Mouse (Mus musculus) forebrain, embryonic 16.5 days (tissue): Measurements from ENCODE around the gene Adamts18. TPM values are rescaled to one million over a fixed set of nuclear protein-coding genes. Genes with fewer than 3 reads are reported as not detected.
"Not testable (repeated sequence)": the region's sequence is repeated elsewhere in the genome, so short reads cannot be mapped to it uniquely, and the experiment has no call there.

ENCODE experiments used
- ATAC-seq: fragments of 200-750 bp; cut with Nextera tagmentation; 2 replicates; pipeline ENCODE4 v1.8.0; 2017; ENCODE audit warnings: mild to moderate bottlenecking, moderate library complexity
- H3K27ac ChIP-seq: fragments of 300-500 bp; sonication (generic); 2 replicates; pipeline ENCODE4 v1.5.1; 2014; ENCODE audit warnings: low read length, control low read depth
- H3K27me3 ChIP-seq: fragments of 300-500 bp; sonication (generic); replicated peaks from 2 replicates; pipeline ENCODE4 v1.6.1; 2014; ENCODE audit warnings: low read length; ENCODE audit not compliant: control insufficient read depth, insufficient read depth
- H3K36me3 ChIP-seq: fragments of 300-500 bp; sonication (generic); 2 replicates; pipeline ENCODE4 v1.6.1; 2014; ENCODE audit not compliant: control insufficient read depth, insufficient read depth
- H3K4me1 ChIP-seq: fragments of 300-500 bp; sonication (generic); replicated peaks from 2 replicates; pipeline ENCODE4 v1.6.1; 2014; ENCODE audit warnings: low read length; ENCODE audit not compliant: control insufficient read depth, insufficient read depth
- H3K4me2 ChIP-seq: fragments of 300-500 bp; sonication (generic); 2 replicates; pipeline ENCODE4 v1.6.1; 2014; ENCODE audit warnings: mild to moderate bottlenecking, low read length, control low read depth
- H3K4me3 ChIP-seq: fragments of 300-500 bp; sonication (generic); replicated peaks from 2 replicates; pipeline ENCODE4 v1.5.1; 2014; ENCODE audit warnings: mild to moderate bottlenecking, low read length, control low read depth
- H3K9ac ChIP-seq: fragments of 300-500 bp; sonication (generic); replicated peaks from 2 replicates; pipeline ENCODE4 v1.6.1; 2014; ENCODE audit warnings: low read depth, low read length, control low read depth
- H3K9me3 ChIP-seq: fragments of 300-500 bp; sonication (generic); 2 replicates; pipeline ENCODE4 v1.6.1; 2016; ENCODE audit warnings: low read length; ENCODE audit not compliant: control insufficient read depth
- WGBS: fragments of 180-500 bp; shearing (Covaris S2); extraction: QIAGEN DNeasy Blood & Tissue Kit; methylation state at CpG from one replicate; pipeline ENCODE4 v1.1.7; 2014; 5-methylcytosine and 5-hydroxymethylcytosine counted together
- polyA plus RNA-seq: library from polyadenylated mRNA; unstranded; fragments of >200 nt; fragmentation: Nextera tagmentation; extraction: Ambion mirVana; gene quantifications from 2 replicates; pipeline ENCODE4 v1.2.1, GENCODE M21; 2015

The Adamts18 gene
- polyA plus RNA-seq, 1 experiment from 2014 or later: 23.3 TPM

DNA sequence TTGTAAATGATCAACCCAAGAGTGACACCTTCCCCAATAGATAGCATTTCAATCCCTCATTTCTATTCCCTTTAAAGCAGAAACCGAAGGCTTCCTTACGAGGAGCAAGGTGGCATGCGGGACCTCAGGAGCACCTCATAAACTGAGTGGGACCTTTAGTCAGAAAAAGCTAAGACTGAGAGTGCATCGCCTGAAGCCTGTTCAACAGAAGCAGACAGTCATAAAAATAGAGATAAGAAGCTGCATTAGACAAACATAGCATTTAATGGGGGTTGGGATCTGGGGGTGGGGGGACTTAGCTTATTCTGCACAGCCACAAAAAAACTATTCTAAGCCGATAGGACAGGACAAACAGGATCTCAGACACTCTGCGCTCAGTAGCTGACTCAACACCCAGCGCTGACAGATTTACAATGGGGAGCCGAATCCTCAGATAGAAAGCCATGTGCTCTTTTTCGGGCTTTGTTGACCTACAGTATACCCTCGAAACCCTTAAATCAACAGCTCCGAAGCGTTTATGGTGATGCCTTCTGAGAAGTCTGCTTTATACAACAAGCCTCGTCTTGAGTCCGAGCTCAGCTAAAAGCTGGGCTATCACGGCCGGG lies 27.5 kb downstream of the Adamts18 start:
- Histone ChIP-seq H3K4me2 (no peak overlapping the region), H3K9me3 (no peaks in the 10 kb centered on the region), H3K9ac (no peak overlapping the region), H3K27ac (no peak overlapping the region), H3K4me1 (no peaks in the 10 kb centered on the region), H3K4me3 (no peak overlapping the region), H3K36me3 (no peaks in the 10 kb centered on the region), H3K27me3 (no peaks in the 10 kb centered on the region)
- no peak for ATAC-seq
- WGBS: 86% methylated on average over 16 of the region's 16 CpGs

DNA sequence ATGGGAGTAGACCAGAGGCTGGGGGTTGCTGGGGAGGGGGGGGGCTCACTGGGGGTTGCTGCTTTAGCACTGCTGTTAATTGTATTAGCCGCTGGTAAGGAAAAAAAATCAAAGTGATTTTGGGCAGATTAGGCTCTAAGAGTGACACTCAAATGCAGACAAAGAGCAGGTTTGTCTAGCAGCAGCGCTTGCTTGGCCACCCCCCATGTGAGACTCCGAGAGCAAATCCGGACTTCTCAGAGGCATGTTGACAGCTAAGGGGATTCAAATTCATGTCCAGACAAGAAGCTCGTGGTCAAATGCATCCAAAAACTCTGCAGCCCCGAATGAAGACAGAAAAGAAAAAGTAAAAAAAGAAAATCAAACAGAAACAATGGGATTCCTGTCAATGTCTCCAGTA lies 34.6 kb downstream of the Adamts18 start:
- H3K27me3 ChIP-seq: no peaks in the 10 kb centered on the region
- H3K9ac ChIP-seq: no peak overlapping the region
- no peaks in the 10 kb centered on the region for H3K36me3 ChIP-seq
- WGBS: 24% methylated on average over 6 of the region's 6 CpGs
- H3K4me1 ChIP-seq: no peaks in the 10 kb centered on the region
- no peaks in the 10 kb centered on the region for H3K9me3 ChIP-seq
- H3K27ac ChIP-seq: no peak overlapping the region
- no peak overlapping the region for H3K4me3 ChIP-seq
- no peak overlapping the region for H3K4me2 ChIP-seq
- ATAC-seq: no peak

DNA sequence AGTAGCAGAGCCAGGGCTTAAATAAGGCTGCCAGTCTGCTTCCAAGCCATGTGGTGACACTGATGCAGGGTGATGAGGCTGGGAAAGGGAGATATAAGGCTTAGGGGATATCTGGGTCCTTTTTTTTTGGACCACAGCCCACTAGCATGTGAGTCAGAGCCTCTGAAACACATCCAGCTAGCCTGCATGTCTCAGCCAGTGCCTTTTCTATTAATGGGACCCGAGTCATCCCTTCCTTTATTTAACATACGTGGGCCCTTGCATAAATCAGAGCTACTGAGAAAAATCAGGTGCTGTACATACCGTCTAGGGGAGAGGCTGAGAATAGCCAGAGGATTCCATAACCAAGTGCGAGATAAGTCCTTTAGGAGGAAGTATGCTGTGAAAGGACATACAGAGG lies 37.0 kb downstream of the Adamts18 start:
- no peak overlapping the region for H3K9ac ChIP-seq
- no peaks in the 10 kb centered on the region for H3K9me3 ChIP-seq
- no peaks in the 10 kb centered on the region for H3K4me1 ChIP-seq
- no peaks in the 10 kb centered on the region for H3K36me3 ChIP-seq
- no peak overlapping the region for H3K4me2 ChIP-seq
- H3K27ac ChIP-seq: no peak overlapping the region
- H3K4me3 ChIP-seq: no peak overlapping the region
- no peaks in the 10 kb centered on the region for H3K27me3 ChIP-seq
- WGBS: 69% methylated on average over 4 of the region's 4 CpGs
- no peak for ATAC-seq

DNA sequence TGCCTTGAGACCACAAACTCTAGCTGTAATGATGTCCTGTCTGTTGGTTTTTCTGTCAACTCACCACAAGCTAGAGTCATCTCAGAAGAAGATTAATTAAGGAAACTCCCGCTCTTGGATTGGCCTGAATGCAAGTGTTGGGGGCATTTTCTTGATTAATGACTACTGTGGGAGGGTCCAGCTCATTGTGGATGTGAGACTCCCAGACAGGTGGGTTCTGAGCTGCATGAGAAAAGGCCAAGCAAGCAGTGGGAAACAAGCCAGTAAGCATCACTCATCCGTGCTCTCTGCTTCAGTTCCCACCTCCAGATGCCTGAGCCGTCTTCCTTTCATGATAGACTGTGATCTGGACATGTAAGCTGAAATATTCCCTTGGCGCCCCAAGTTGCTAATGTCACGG lies 38.6 kb downstream of the Adamts18 start:
- H3K4me2 ChIP-seq: no peak overlapping the region
- ATAC-seq: no peak
- H3K4me3 ChIP-seq: no peak overlapping the region
- no peak overlapping the region for H3K9ac ChIP-seq
- no peaks in the 10 kb centered on the region for H3K36me3 ChIP-seq
- no peaks in the 10 kb centered on the region for H3K9me3 ChIP-seq
- peaks cover 5% of the 10 kb centered on the region for H3K4me1 ChIP-seq
- H3K27ac ChIP-seq: no peak overlapping the region
- WGBS: 61% methylated on average over 5 of the region's 5 CpGs
- H3K27me3 ChIP-seq: no peaks in the 10 kb centered on the region

DNA sequence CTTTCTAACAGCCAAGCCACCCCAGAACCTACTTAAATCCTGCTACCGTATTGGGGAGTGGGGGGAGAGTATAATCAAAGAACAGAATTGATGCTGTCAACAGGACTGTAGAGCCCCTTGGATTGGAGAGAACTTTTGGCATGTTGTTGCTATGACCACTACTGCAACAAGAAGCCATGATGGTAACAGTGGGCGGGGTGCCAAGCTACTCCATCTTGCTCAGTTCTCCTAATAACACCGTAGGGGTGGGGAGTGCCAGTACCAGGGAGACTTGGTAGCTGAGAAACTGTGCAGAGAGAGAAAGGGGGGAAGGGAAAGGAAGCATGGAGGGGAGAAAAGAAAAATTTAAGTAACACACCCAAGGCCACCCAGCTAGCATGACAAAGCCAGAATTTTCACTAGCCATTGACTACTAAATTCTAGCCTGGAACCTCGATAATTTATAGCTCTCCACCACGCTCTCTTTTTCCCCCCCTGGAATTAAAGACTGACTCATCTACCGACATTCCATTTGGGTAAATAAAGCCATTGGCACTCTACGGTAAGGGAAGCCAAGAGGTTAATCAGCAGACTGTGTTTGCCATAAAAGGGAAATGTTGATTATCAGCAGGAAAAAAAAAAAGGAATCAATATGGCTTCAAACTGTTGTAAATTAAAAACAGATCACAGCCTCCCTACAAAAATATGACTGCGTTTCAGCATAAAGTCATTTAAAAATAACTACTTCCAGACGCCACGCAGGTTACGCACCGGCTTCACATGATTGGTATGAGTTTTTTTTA lies 44.5 kb downstream of the Adamts18 start:
- Histone ChIP-seq H3K9me3 (no peaks in the 10 kb centered on the region), H3K36me3 (no peaks in the 10 kb centered on the region), H3K4me3 (no peak overlapping the region), H3K4me2 (no peak overlapping the region), H3K27ac (no peak overlapping the region), H3K27me3 (no peaks in the 10 kb centered on the region), H3K9ac (no peak overlapping the region), H3K4me1 (peaks cover 8% of the 10 kb centered on the region)
- WGBS: 64% methylated on average over 12 of the region's 12 CpGs
- ATAC-seq: no peak

DNA sequence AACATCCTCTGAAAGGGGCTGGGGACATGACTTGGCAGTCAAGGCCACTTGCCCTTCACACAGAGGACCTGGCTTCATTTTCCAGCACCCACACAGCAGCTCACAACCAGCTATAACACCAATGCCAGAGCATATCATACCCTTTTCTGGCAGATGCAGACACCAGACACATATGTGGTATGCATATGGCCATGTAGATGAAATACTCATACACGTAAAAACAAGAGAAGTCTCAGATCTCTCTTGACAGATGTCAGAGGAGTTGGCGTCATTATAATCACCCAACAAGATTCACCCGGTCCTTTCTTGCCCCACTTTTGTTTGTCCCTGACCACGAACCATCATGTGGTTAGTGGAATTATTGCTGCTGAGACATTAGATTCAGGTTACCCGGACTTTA lies 47.0 kb downstream of the Adamts18 start:
- no peak overlapping the region for H3K27ac ChIP-seq
- no peak for ATAC-seq
- H3K9ac ChIP-seq: no peak overlapping the region
- no peaks in the 10 kb centered on the region for H3K27me3 ChIP-seq
- H3K4me1 ChIP-seq: peaks cover 8% of the 10 kb centered on the region
- no peaks in the 10 kb centered on the region for H3K36me3 ChIP-seq
- H3K9me3 ChIP-seq: no peaks in the 10 kb centered on the region
- H3K4me3 ChIP-seq: no peak overlapping the region
- H3K4me2 ChIP-seq: no peak overlapping the region
- WGBS: 59% methylated on average over 5 of the region's 5 CpGs

DNA sequence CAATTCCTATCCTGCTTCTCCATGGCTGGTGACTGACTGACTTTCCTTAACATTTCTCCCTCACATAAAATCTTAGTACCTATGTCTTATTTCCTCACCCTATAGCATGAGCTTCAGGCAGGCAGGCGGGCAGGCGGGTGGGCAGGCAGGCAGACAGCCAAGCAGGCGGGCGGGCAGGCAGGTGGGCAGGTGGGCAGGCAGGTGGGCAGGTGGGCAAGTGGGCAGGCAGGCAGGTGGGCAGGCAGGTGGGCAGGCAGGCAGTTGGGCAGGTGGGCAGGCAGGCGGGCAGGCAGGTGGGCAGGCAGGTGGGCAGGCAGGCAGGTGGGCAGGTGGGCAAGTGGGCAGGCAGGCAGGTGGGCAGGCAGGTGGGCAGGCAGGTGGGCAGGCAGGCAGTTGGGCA lies 48.0 kb downstream of the Adamts18 start:
- H3K36me3 ChIP-seq, H3K4me2 ChIP-seq, H3K9ac ChIP-seq, H3K4me3 ChIP-seq, H3K27ac ChIP-seq, H3K9me3 ChIP-seq, H3K4me1 ChIP-seq, ATAC-seq, H3K27me3 ChIP-seq: not testable (repeated sequence)
- no CpG with 5 or more reads among the region's 5 CpGs for WGBS

DNA sequence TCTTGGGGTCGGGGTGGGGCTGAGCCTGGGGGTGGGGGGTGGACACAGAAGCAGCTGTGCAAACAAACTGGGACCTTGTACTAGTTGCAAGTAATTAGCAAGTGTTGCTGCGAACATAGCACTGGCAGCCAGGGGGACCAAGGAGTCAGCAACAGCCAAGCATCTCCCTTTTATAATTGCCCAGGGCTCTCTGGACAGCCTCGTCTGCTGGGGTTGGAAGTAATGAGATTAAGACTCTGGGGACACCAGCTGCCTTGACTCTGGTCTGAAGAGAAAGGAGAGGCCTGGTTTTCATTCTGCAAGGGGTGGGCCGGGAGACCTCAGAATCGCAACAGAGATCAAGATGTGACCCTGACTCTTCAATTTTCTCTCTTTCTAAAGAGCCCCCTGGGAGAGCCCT lies 49.0 kb downstream of the Adamts18 start:
- no peak overlapping the region for H3K4me2 ChIP-seq
- no CpG with 5 or more reads among the region's 5 CpGs for WGBS
- no peak for ATAC-seq
- no peaks in the 10 kb centered on the region for H3K36me3 ChIP-seq
- H3K9ac ChIP-seq: no peak overlapping the region
- no peaks in the 10 kb centered on the region for H3K27me3 ChIP-seq
- no peak overlapping the region for H3K4me3 ChIP-seq
- no peaks in the 10 kb centered on the region for H3K9me3 ChIP-seq
- no peaks in the 10 kb centered on the region; the same call in 1 of the 2 replicates for H3K4me1 ChIP-seq
- H3K27ac ChIP-seq: no peak overlapping the region

DNA sequence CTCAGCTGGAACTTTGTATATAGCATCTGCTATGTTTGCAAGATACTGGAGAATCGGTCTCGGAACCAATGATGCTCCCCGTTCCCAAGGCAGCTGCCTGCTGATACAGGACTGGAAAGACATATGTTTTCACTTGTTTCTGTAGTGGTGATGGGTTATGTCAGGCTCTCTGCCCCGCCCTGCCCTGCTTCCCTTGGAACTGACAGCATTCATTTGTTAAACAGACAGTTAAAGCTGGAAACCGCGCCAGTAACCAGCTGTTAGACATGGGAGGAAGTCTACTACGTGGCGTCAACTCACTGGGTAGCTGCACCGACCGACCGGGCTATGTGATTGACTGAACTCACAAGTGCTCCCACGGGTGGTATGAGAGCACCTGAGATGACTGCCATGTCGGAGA lies 56.7 kb downstream of the Adamts18 start:
- no CpG with 5 or more reads among the region's 13 CpGs for WGBS
- Histone ChIP-seq H3K4me3 (no peak overlapping the region), H3K4me1 (no peaks in the 10 kb centered on the region), H3K9ac (no peak overlapping the region), H3K9me3 (no peaks in the 10 kb centered on the region), H3K36me3 (no peaks in the 10 kb centered on the region), H3K27ac (no peak overlapping the region), H3K27me3 (no peaks in the 10 kb centered on the region), H3K4me2 (no peak overlapping the region)
- ATAC-seq: no peak
